Mouse (Mus musculus) adrenal gland (tissue): ENCODE measurements around the gene Hist1h3g.

Experiments
- intact Hi-C: fragments of 180-260 bp; cut with DNase I; formaldehyde crosslinking; loops from one replicate; pipeline ENCODE4 v1.15.1; 2025

The Hist1h3g gene

GRCm38 (mm10) chr13:23515281-23515680 is 19.9 kb upstream of the Hist1h3g start:
- intact Hi-C loops = loop anchor here (5.0 kb wide), 1 partner anchor 1498 kb away; no protein-coding TSS in a partner anchor

DNA sequence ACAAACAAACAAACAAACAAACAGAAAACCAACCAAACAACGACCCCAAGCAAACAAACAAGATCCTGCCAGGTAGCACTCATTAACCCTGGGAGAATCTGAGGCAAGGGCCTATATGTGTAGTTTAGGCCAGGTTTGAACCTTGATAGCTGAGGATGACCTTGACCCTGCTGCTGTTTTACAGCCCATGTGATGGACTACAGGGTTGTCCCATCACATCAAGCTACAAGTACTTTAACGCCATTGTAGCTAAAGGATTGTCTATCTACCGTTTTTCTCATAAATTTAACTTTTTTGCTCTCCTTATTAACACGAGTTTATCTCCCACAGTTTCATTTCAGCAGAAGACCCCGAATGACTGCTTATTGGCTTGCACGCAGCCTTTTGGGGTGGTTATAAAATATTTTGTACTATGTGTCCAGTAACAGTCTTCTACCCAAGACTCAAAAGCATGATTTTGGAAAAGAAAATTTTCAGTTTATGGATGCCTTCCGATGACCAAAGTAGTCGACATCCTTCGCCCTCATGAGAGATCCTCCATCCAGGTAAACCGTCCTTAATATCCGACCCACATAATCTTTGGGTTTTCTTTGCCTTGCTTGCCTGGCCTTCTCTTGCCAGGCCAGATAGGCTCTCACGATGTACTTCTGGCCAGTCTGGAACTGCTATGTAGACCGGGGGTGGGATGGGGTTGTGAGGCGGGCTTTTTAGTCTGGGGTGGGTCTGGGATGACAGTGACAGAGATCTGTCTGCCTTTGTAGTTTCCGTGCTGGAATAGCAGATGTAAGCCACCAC is 19.2 kb upstream of the Hist1h3g start:
- intact Hi-C loops = loop anchor here (2.0 to 5.0 kb wide), 3 partner anchors 69 to 1499 kb away; no protein-coding TSS in a partner anchor

- intact Hi-C loops = loop anchor here (2.0 to 5.0 kb wide), 3 partner anchors 70 to 1500 kb away; no protein-coding TSS in a partner anchor
These were observed 18.2 kb upstream of the Hist1h3g start for GRCm38 (mm10) chr13:23516822-23517602.

DNA sequence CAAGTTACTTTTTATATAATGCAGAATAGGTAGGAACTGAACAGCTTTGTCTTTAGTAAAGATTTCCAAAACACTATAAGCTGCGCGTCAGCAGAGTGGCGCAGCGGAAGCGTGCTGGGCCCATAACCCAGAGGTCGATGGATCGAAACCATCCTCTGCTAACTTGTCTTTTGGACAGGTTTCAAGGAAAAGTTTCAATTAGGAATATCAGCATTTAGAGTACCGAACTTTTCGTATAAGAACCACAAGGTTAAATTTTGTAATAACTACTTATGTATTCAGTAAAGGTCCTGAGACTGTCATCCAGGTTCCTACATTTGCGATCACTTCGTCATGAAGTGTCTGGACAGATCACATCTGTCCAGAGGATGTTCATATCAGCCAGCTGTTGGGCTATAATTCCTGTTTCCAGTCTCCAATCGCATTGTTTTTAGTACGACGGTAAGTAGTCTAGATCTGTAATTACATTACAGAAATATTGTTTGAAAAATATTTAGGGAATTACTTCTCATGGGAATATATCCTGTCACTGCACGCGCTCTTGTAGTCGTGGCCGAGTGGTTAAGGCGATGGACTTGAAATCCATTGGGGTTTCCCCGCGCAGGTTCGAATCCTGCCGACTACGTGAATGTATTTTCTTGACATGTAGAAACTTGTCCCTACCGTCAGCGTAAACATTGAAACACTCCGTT is 17.5 kb upstream of the Hist1h3g start:
- intact Hi-C loops = loop anchor here (2.0 to 5.0 kb wide), 4 partner anchors 71 to 1577 kb away; no protein-coding TSS in a partner anchor

DNA sequence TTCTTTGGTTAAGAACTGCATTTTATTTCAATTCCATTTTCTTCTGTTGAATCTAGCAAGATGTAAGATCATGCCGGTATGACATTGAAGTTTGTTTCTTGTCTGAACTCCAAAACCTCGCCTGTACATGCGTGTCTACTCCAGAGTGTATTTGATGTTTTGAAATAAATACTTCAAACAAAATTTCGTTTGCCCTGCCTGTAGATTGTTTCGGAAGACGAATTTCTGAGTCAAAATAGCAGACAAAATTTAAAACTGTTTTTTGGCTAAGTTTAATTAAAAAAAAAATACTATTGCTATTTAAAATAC is 17.0 kb upstream of the Hist1h3g start:
- intact Hi-C loops = loop anchor here (2.0 to 5.0 kb wide), 2 partner anchors 1501 to 1577 kb away; no protein-coding TSS in a partner anchor

DNA sequence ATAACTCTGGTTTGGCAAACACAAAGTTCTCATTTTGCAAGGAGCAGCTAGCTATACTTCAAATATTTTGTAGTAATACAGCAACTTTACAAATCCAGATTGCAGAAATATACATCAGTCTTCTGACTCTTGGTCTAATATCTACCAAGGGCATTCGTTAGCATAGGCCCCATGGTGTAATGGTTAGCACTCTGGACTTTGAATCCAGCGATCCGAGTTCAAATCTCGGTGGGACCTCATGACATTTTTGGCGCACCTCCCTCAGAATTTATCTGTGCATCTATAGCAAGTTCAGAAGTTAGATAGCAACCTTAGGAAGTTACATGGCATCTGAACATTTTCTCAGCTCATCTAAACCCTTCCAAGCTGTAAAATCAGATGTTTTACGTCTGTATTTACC is 16.3 kb upstream of the Hist1h3g start:
- intact Hi-C loops = loop anchor here (2.0 to 5.0 kb wide), 2 partner anchors 1502 to 1578 kb away; no protein-coding TSS in a partner anchor

DNA sequence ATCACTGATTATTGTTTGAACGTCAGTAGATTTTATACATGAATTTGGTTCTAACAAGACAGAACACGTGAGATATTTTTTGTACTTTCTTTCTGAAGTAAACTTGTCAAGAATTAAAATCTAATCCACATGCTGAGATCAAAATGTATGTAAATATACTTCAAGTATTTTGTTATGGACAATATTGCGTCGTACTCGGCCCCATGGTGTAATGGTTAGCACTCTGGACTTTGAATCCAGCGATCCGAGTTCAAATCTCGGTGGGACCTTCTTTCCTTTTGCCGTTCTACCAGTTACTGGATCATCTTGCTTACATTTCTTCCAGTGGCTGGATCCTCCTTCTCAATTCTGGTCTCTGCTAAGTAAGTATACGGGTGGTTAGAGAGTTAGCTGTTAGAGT is 15.8 kb upstream of the Hist1h3g start:
- intact Hi-C loops = loop anchor here (2.0 to 5.0 kb wide), 2 partner anchors 1502 to 1579 kb away; no protein-coding TSS in a partner anchor

DNA sequence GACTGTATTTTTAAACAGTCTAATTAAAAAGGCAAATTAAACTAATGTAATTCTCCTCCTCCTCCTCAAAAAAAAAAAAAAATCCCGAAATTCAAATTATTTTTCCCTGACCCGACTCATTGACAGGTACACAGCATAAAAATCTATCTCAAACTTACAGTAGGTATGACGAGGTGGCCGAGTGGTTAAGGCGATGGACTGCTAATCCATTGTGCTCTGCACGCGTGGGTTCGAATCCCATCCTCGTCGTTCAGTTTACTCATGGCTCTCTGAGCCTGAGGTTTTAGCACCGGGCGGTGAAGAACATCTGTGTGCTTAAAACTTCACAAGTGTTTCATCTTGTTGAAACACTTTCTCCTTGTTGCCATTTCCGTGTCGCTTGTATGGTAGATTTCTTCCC is 13.5 kb upstream of the Hist1h3g start:
- intact Hi-C loops = no loop called here

DNA sequence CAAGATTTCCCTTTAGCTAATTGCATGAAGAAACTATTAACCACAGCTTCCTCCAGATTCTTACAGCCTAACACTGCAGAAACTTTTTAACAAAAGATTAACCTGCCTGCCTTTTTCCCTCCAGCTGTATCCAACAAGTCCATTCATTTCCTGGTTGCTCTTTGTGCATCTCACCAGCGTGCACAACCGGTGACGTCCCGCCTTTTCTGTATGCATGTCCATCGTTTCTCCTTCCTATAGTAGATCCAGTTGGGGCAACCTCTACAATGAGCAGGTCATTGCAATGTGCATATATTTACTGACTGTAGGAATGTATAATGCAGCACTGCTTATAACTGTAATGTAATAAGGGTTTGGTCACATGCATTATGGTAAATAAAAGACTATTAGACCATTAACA is 11.2 kb upstream of the Hist1h3g start:
- intact Hi-C loops = no loop called here

- intact Hi-C loops = loop anchor here (5.0 kb wide), 1 partner anchor 1492 kb away; no protein-coding TSS in a partner anchor
These were observed 10.6 kb upstream of the Hist1h3g start for GRCm38 (mm10) chr13:23524654-23525053.

DNA sequence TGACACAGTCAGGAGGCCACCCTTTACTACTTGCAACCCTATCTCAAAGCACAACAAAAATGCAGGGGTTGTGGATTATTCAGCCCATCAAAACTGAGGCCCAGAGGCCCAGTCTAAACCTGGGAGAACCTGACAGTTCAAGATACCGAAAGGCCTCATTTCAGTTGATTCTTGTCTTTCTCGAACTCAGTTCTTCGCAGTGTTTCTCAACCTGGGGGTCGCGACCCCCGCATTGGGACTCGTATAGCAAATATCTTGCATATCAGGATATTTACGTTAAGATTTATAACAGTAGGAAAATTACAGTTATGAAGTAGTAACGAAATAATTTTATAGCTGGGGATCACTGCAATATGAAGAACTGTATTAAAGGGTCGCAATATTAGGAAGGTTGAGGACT is 9.3 kb upstream of the Hist1h3g start:
- intact Hi-C loops = loop anchor here (5.0 kb wide), 1 partner anchor 1494 kb away; no protein-coding TSS in a partner anchor

DNA sequence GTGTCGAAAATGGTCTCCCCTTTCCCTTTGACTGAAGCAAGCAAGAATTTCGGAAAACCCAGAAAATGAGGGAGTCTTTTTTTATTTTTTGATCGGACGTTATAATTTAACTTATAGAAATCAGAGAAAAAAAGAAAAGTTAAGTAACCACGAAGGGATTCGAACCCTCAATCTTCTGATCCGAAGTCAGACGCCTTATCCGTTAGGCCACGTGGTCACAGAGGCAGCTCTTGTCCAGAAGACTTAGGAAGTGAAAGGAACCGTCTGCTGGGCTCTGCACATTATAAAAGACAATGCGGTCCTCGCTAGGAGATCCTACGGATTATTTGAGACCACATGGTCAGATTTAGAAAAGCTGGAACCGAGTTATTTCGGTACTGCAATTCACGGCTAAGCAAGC is 8.9 kb upstream of the Hist1h3g start:
- intact Hi-C loops = loop anchor here (5.0 kb wide), 1 partner anchor 1494 kb away; no protein-coding TSS in a partner anchor

DNA sequence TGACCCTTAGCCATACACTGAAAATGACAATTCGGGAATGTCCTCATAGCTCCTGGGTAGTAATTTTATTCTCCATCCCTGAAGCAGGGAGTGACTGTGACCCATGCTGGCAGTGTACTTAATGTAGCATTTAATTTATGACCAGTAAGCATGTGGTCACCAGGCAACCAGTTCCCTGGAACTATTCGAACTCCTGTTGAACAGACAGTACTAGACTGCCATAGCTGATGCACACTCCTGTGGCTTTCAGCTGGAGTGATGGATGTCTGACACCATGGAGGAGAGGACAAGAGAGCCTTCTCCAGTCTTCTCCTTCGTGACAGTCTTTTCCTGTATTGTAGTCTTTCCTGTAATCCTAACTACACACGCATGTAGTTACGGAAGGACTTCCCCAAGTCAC is 6.2 kb upstream of the Hist1h3g start:
- intact Hi-C loops = loop anchor here (5.0 kb wide), 1 partner anchor 1497 kb away; no protein-coding TSS in a partner anchor

GRCm38 (mm10) chr13:23529480-23530165 is 5.6 kb upstream of the Hist1h3g start:
- intact Hi-C loops = loop anchor here (5.0 kb wide), 1 partner anchor 1497 kb away; no protein-coding TSS in a partner anchor

GRCm38 (mm10) chr13:23530181-23530900 is 4.9 kb upstream of the Hist1h3g start:
- intact Hi-C loops = no loop called here

DNA sequence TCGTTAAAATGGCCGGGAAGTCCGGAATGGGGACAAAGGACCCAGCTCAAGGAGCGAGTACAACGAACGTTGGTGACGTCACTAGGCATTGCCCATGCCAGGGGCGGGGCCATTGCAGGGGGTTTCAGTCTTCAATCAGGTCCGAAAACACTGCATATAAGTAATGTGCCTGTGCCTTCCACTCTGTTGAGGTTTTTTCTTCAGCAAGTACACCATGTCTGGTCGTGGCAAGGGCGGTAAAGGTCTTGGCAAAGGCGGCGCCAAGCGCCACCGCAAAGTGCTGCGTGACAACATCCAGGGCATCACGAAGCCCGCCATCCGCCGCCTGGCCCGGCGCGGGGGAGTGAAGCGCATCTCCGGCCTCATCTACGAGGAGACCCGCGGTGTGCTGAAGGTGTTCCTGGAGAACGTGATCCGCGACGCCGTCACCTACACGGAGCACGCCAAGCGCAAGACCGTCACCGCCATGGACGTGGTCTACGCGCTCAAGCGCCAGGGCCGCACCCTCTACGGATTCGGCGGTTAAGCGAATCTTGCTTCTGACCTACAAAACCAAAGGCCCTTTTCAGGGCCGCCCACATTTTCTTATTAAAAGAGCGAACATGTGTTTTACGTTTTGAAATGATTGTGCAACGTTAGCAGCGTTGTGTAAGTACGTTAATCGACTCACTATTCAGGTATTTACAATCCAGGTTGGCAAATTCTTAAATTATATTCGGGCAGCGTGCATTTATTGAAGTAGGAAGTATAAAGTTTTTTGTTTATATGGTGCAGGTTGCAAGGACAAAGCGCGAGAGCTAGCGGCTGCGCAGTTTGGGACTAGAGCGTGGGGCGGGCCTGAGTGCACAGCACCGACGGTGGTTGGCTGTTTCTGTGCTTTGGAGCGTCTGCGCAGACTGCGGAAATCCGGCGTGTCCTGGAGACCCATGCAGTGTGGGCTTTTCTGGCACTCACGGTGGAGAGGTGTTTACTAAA is 4.0 kb upstream of the Hist1h3g start, which contains the start of gene Hist1h4h:
Gene Hist1h4h (plus strand): TSS at position 150 of the 975 bp plus-strand sequence.
- intact Hi-C loops = no loop called here

GRCm38 (mm10) chr13:23532262-23533075 is 2.8 kb upstream of the Hist1h3g start:
- intact Hi-C loops = no loop called here
